Mouse (Mus musculus) spleen, embryonic (tissue): ENCODE measurements around the gene Avpr1b.
"Not testable (repeated sequence)": the region's sequence is repeated elsewhere in the genome, so short reads cannot be mapped to it uniquely, and the experiment has no call there.

Experiments used
- CTCF ChIA-PET: fragments of 350-600 bp; sonication (Branson Sonifier 250); formaldehyde crosslinking; loops from one replicate; lab custom pipeline; 2022; lab: Charles Lee

Gene Avpr1b

GRCm38 (mm10) chr1:131618576-131618975 lies 19.5 kb downstream of the Avpr1b start:
- CTCF ChIA-PET: interaction anchor here (0.6 kb wide), 1 partner anchor 35 kb away, joined by 3 read pairs; no protein-coding TSS in a partner anchor

- CTCF ChIA-PET: no interaction called here
Measured at GRCm38 (mm10) chr1:131619348-131619747, 20.3 kb downstream of the Avpr1b start.

DNA sequence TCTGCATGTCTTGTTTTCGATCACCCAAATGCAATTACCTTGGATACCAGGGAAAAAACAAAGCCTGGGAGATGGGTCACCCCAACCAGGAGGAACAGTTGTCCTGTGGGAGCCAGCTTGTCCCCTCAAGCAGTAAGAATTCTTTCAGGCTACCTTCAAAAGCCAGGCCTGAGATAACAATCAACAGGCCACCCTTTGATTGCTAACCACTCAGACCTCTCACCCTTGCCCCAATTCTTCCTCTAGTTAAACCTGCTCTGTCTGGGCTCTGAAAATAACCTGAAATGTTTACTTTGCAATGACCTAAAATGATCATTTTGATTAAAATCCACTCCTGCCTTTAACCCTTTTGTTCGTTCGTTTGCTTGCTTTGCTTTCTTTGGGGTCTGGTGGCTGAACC lies 24.6 kb downstream of the Avpr1b start:
- CTCF ChIA-PET: interaction anchor here (0.7 kb wide), 1 partner anchor 128 kb away, joined by 10 read pairs; no protein-coding TSS in a partner anchor

GRCm38 (mm10) chr1:131624175-131624835 lies 25.3 kb downstream of the Avpr1b start:
- CTCF ChIA-PET: interaction anchor here (0.7 kb wide), 1 partner anchor 129 kb away, joined by 10 read pairs; no protein-coding TSS in a partner anchor

GRCm38 (mm10) chr1:131626200-131626599 lies 27.2 kb downstream of the Avpr1b start:
- CTCF ChIA-PET: no interaction called here

- CTCF ChIA-PET: not testable (repeated sequence)
Measured at GRCm38 (mm10) chr1:131632216-131632615, 33.2 kb downstream of the Avpr1b start.

- CTCF ChIA-PET: interaction anchor here (0.6 kb wide), 1 partner anchor 20 kb away, joined by 17 read pairs; no protein-coding TSS in a partner anchor
Measured at GRCm38 (mm10) chr1:131634495-131634894, 35.5 kb downstream of the Avpr1b start.

- CTCF ChIA-PET: interaction anchor here (0.7 kb wide), 1 partner anchor 145 kb away, joined by 8 read pairs; no protein-coding TSS in a partner anchor
Measured at GRCm38 (mm10) chr1:131637791-131638540, 38.9 kb downstream of the Avpr1b start, which contains the start of gene Ctse. Gene Ctse (plus strand): TSS chr1:131638306.

- CTCF ChIA-PET: interaction anchor here (0.7 kb wide), 1 partner anchor 144 kb away, joined by 8 read pairs; no protein-coding TSS in a partner anchor
Measured at GRCm38 (mm10) chr1:131638541-131639421, 39.7 kb downstream of the Avpr1b start.

DNA sequence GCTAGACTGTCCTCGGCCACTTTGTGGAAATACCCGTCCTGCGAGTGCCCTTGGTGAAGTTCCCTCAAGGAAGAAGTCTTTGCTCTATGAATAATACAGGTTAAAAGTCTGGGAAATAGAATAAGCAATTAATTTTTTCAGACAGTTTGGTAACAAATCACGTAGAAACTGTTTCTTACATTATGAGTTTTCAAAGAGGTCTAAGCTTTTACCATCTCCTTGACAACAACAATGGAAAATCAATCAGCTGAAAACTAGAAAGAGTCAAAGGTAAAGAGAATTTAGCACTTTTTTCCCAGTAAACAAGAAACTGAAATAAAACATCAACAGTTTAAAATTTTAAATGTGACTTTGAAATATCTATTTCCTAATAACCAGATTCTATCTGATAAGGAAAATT lies 41.0 kb downstream of the Avpr1b start:
- CTCF ChIA-PET: no interaction called here

- CTCF ChIA-PET: no interaction called here
Measured at GRCm38 (mm10) chr1:131641565-131641964, 42.5 kb downstream of the Avpr1b start.

GRCm38 (mm10) chr1:131642251-131642650 lies 43.2 kb downstream of the Avpr1b start:
- CTCF ChIA-PET: no interaction called here

DNA sequence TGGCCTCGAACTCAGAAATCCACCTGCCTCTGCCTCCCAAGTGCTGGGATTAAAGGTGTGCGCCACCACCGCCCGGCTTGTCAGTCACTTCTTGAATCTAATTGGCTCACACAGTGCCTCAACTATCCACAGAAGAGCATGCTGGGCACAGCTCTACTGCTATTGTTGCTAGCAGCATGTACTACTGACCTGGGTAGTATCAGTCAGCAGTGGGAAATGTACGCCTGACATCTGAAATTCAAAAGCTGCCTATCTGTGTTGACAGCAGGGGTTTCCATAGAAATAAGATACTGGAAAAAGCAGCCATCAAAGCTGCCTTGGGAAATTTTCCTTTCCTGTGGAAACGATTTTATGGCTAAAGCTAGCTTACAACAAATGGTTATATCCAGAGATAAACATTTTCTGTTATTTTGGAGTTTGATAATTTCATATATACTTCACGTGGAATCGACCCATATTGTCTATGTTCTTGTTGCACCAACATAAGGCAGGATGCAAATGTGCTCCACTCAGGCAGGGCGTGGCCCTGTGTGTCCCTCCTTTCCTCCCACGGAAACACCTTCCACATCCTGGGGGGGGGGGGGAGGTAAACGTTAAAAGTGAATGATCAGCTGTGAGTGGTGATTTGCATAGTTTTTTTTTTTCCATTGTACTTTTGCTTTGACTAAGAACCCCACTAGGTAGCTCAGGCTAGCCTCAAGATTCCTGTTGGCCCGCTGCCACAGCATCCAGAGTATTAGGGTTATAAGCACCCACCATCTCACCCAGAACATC lies 53.8 kb downstream of the Avpr1b start:
- CTCF ChIA-PET: interaction anchor here (0.5 to 0.7 kb wide), 3 partner anchors 34 to 500 kb away, joined by 3 to 5 read pairs (median 4); no protein-coding TSS in a partner anchor

DNA sequence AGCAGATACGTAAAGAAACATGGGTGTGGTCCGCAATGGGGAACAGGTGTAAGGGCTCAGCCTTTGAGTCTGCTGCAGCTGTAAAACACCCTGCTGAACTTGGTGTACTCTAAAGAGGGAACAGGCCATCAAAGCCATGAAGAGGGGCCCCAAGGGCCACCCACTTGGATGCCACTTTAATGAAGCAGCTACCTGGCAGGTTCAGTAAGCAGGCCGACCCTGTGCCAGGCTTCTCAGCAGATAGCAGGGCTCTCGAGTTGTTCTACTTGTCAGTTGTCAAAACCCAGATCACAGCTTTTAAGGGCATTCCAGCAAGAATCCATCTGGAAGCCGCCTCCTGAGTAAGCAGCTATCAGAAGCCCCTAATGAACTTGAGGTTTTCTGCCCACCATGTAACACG lies 56.6 kb downstream of the Avpr1b start:
- CTCF ChIA-PET: no interaction called here

DNA sequence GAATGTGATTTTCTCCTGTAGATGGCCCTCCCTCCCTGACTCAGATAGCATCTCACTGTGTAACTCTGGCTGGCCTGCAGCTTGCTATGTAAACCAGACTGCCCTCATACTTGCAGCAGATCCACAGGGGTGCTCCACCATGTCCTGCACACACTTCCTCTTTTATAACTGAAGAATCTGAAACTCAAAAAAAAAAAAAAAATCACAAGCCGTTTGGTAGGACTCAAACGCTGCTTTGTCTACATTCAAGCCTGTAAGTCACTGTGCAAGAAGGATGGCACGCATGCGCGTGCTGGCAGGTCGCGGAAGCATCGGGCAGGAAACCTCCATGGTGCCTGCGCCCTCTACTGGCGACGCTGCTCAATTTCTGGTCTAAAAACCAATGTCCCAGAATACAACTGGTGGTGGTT lies 58.9 kb downstream of the Avpr1b start:
- CTCF ChIA-PET: no interaction called here

GRCm38 (mm10) chr1:131659512-131660085 lies 60.6 kb downstream of the Avpr1b start:
- CTCF ChIA-PET: interaction anchor here (0.5 kb wide), 1 partner anchor 17 kb away, joined by 7 read pairs; no protein-coding TSS in a partner anchor

- CTCF ChIA-PET: interaction anchor here (0.5 to 0.6 kb wide), 2 partner anchors 17 to 47 kb away, joined by 4 to 7 read pairs; no protein-coding TSS in a partner anchor
Measured at GRCm38 (mm10) chr1:131660266-131660665, 61.2 kb downstream of the Avpr1b start.

DNA sequence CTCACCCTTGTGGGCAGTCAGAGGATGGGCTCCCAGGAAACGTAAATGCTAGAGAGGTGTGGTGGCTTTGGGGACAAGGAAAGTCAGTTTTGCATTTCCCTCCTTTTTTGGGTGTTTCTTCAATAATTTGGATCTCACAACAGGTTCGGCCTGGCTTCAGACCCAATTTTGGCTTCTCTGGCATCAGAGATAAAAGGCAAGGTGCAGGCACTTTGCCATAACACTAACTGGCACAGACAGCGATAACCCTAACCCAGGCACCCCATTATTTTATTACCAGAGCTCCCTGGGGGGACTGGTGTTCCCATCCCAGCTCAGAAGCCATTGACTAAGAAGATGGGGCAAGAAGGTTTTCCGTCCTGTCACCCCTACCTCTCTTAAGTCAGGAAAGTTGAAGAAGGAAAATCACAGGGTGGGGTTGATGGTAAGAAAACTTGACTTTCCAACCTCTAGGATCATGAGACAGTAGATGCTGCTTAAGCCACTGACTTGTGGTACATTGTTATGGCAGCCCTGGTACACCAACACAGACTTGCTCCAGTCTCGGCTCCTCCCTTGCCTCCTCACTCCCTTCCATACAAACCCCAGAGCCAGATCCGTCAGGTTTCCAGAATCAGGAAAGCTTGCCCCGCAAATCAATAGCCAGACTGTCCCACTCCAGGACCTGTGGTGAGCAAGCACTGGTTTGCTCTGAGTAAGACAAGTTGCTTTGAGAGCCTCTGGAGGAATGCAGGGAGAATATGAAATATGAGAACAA lies 61.9 kb downstream of the Avpr1b start:
- CTCF ChIA-PET: no interaction called here
